Mouse (Mus musculus) G1E (cell line): Measurements from ENCODE around the gene Cpne9.

Source experiments
- CTCF ChIP-seq: IDR thresholded peaks from 2 replicates; pipeline ENCODE4 v1.5.1; 2012; ENCODE audit warnings: low read depth, low read length, inconsistent platforms, mixed read lengths
- GATA1 ChIP-seq: IDR thresholded peaks from 2 replicates; pipeline ENCODE4 v1.6.1; 2012; ENCODE audit warnings: borderline replicate concordance, low read length, inconsistent platforms, mixed read lengths

GRCm38 (mm10) chr6:113242753-113243152, 39.4 kb upstream of the Cpne9 start:
- TF ChIP-seq CTCF (no peak), GATA1 (no peak)
